Mouse (Mus musculus): Measurements from ENCODE around the gene Dhh. TPM values are rescaled to one million over a fixed set of nuclear protein-coding genes. Genes with fewer than 3 reads are reported as not detected.

Gene Dhh
- polyA plus RNA-seq, 1 experiment from 2014 or later, result not detected

GRCm38 (mm10) chr15:98881656-98882008 lies 16.7 kb downstream of the Dhh start:
- no peak for TF ChIP-seq CTCF (IDR thresholded peaks at IDR 0.05)
- CTCF ChIA-PET, result interaction anchor here (0.9 to 5.9 kb wide), 6 partner anchors 9 to 127 kb away, joined by 3 to 30 read pairs (median 4); no protein-coding TSS in a partner anchor
- POLR2A ChIA-PET, result interaction anchor here (0.6 to 0.9 kb wide), 2 partner anchors 37 to 569 kb away, joined by 3 to 4 read pairs; partner anchors contain the start of gene Lmbr1l
- in situ Hi-C loops (cut with MboI; ENCODE audit: low pct_unique_long_range_greater_than_20kb), result loop anchor here (5.0 kb wide), 1 partner anchor 116 kb away; no protein-coding TSS in a partner anchor
- H3K27me3 ChIP-seq, result no peaks in the 10 kb centered on the region
- ATAC-seq (no peak), DNase-seq (ENCODE audit: low read depth, low spot score) (no peak)

- ChIA-PET POLR2A (interaction anchor here (0.6 kb wide), 1 partner anchor 570 kb away, joined by 4 read pairs; no protein-coding TSS in a partner anchor), CTCF (interaction anchor here (0.9 to 5.9 kb wide), 7 partner anchors 9 to 128 kb away, joined by 3 to 30 read pairs (median 4); no protein-coding TSS in a partner anchor)
- TF ChIP-seq CTCF (IDR thresholded peaks at IDR 0.05), result peak; percentile 53
- no peaks in the 10 kb centered on the region for H3K27me3 ChIP-seq
- in situ Hi-C loops (cut with MboI; ENCODE audit: low pct_unique_long_range_greater_than_20kb), result loop anchor here (5.0 kb wide), 1 partner anchor 116 kb away; no protein-coding TSS in a partner anchor
- DNase-seq (ENCODE audit: low read depth, low spot score) (peak; percentile 58), ATAC-seq (peak; percentile 84)
Observed at GRCm38 (mm10) chr15:98880978-98881655, 17.2 kb downstream of the Dhh start.

GRCm38 (mm10) chr15:98877331-98877730 lies 21.0 kb downstream of the Dhh start:
- no peak for DNase-seq (ENCODE audit: low read depth, low spot score)
- POLR2A ChIA-PET, result interaction anchor here (2.1 kb wide), 1 partner anchor 56 kb away, joined by 6 read pairs; the partner anchor contains the start of gene Tuba1b
- in situ Hi-C loops (cut with MboI; ENCODE audit: low pct_unique_long_range_greater_than_20kb), result no loop called here
- peak; percentile 87 for TF ChIP-seq CTCF (IDR thresholded peaks at IDR 0.05)
- CTCF ChIA-PET, result interaction anchor here (0.7 to 5.9 kb wide), 5 partner anchors 51 to 122 kb away, joined by 3 to 30 read pairs (median 6); partner anchors contain the start of gene Tuba1b
- no peaks in the 10 kb centered on the region for H3K27me3 ChIP-seq
- no peak for ATAC-seq

GRCm38 (mm10) chr15:98871916-98872888 lies 26.1 kb downstream of the Dhh start:
- no peaks in the 10 kb centered on the region for H3K27me3 ChIP-seq
- DNase-seq (ENCODE audit: low read depth, low spot score) (peak; percentile 73), ATAC-seq (peak; percentile 29)
- POLR2A ChIA-PET, result interaction anchor here (0.5 to 2.5 kb wide), 9 partner anchors 43 to 227 kb away, joined by 3 to 9 read pairs (median 4); partner anchors contain the start of genes Lmbr1l and Tuba1b
- CTCF ChIA-PET, result interaction anchor here (0.9 to 1.1 kb wide), 4 partner anchors 9 to 122 kb away, joined by 3 to 4 read pairs (median 3); no protein-coding TSS in a partner anchor
- no peak for TF ChIP-seq CTCF (IDR thresholded peaks at IDR 0.05)
- in situ Hi-C loops (cut with MboI; ENCODE audit: low pct_unique_long_range_greater_than_20kb), result no loop called here

- DNase-seq (ENCODE audit: low read depth, low spot score) (no peak), ATAC-seq (no peak)
- no peaks in the 10 kb centered on the region for H3K27me3 ChIP-seq
- POLR2A ChIA-PET, result interaction anchor here (0.5 to 2.5 kb wide), 7 partner anchors 42 to 228 kb away, joined by 3 to 9 read pairs (median 4); partner anchors contain the start of genes Lmbr1l and Tuba1b
- in situ Hi-C loops (cut with MboI; ENCODE audit: low pct_unique_long_range_greater_than_20kb), result no loop called here
- TF ChIP-seq CTCF (IDR thresholded peaks at IDR 0.05), result no peak
- CTCF ChIA-PET, result interaction anchor here (1.1 kb wide), 2 partner anchors 22 to 123 kb away, joined by 3 read pairs; no protein-coding TSS in a partner anchor
Observed at GRCm38 (mm10) chr15:98871070-98871915, 27.0 kb downstream of the Dhh start, which contains the start of gene Kmt2d. Gene Kmt2d, minus strand, starts transcription at chr15:98871204.

- no peak for TF ChIP-seq CTCF (IDR thresholded peaks at IDR 0.05)
- POLR2A ChIA-PET, result interaction anchor here (2.5 kb wide), 1 partner anchor 59 kb away, joined by 9 read pairs; no protein-coding TSS in a partner anchor
- no peaks in the 10 kb centered on the region for H3K27me3 ChIP-seq
- DNase-seq (ENCODE audit: low read depth, low spot score), result no peak
- ATAC-seq, result no peak
- in situ Hi-C loops (cut with MboI; ENCODE audit: low pct_unique_long_range_greater_than_20kb), result no loop called here
- CTCF ChIA-PET, result no interaction called here
Observed at GRCm38 (mm10) chr15:98870179-98871069, 27.9 kb downstream of the Dhh start.

GRCm38 (mm10) chr15:98869342-98870178 lies 28.8 kb downstream of the Dhh start:
- H3K27me3 ChIP-seq, result no peaks in the 10 kb centered on the region
- TF ChIP-seq CTCF (IDR thresholded peaks at IDR 0.05), result no peak
- ChIA-PET CTCF (interaction anchor here (1.2 kb wide), 1 partner anchor 23 kb away, joined by 3 read pairs; no protein-coding TSS in a partner anchor), POLR2A (interaction anchor here (0.7 kb wide), 1 partner anchor 12 kb away, joined by 3 read pairs; no protein-coding TSS in a partner anchor)
- in situ Hi-C loops (cut with MboI; ENCODE audit: low pct_unique_long_range_greater_than_20kb), result no loop called here
- no peak for DNase-seq (ENCODE audit: low read depth, low spot score)
- ATAC-seq, result no peak
